Mouse (Mus musculus) layer of hippocampus, adult 18-20 months (tissue): Measurements from ENCODE around the gene Cdkal1. TPM values are rescaled to one million over a fixed set of nuclear protein-coding genes. Genes with fewer than 3 reads are reported as not detected.

Source experiments
- DNase-seq, 2 experiments: peaks; one replicate each; pipeline ENCODE4 v3.0.0; 2022; ENCODE audit warnings: low spot score in 2 of 2
- total RNA-seq, 2 experiments: library from RNA; stranded (reverse); gene quantifications; 2 replicates each; pipeline ENCODE4 v1.2.3; 2021

Gene Cdkal1
- total RNA-seq, 2 experiments from 2014 or later = 26.0 to 26.3 TPM

- no peak for DNase-seq
Observed at GRCm38 (mm10) chr13:29281556-29281955, 573.9 kb downstream of the Cdkal1 start.

DNA sequence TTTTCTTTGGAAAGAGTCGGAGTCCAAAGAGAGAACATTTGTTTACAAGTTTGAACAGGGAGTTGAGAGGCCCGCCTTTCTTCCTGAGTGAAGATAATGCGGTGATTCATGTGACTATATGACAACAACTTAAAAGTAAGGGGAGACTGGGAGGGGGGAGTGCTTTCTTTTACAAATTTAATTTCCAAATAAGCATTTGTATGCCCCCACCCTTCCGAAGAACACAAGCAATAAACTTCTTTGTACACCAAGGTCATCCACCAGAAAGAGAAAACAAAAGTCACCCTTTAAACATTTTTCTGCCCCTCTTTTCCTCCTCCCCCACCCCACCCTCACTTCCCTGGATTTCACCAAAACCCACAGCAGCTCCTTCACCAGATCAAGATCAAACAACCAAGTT, 577.3 kb downstream of the Cdkal1 start:
- no peak for DNase-seq

GRCm38 (mm10) chr13:29274296-29274695, 581.2 kb downstream of the Cdkal1 start:
- peak; percentile 39 to 75 for DNase-seq

DNA sequence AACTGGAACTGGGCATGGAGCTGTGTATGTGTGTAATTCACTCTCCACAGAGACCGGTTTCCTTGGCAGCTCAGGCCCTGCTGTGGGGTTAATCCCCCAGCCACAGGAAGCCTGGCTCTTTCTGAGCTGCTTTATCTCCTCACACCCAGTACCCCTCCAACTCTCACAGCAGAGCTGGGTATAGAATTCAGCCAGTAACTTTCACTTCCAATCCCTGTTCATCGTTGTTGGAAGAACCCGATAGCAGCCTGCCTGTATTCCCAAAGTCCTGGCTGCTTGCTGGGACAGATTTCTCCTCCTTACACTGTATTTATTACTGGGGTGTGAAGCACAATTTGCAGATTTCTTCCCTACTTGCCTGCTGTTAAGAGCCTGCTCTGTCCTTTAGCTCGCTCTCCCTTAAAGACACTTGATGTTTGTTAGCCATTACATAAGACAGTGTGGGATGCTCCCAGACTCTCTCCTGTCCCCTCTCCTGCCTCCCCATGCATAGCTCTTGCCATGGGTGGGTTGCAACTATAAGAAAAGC, 581.7 kb downstream of the Cdkal1 start:
- peak; percentile 30 to 57 for DNase-seq

GRCm38 (mm10) chr13:29271451-29271850, 584.0 kb downstream of the Cdkal1 start:
- no peak for DNase-seq

- no peak for DNase-seq
Observed at GRCm38 (mm10) chr13:29264015-29264711, 591.3 kb downstream of the Cdkal1 start.

GRCm38 (mm10) chr13:29262164-29262563, 593.3 kb downstream of the Cdkal1 start:
- no peak for DNase-seq

GRCm38 (mm10) chr13:29248535-29248934, 606.9 kb downstream of the Cdkal1 start:
- no peak for DNase-seq

GRCm38 (mm10) chr13:29247800-29248199, 607.7 kb downstream of the Cdkal1 start:
- no peak for DNase-seq

DNA sequence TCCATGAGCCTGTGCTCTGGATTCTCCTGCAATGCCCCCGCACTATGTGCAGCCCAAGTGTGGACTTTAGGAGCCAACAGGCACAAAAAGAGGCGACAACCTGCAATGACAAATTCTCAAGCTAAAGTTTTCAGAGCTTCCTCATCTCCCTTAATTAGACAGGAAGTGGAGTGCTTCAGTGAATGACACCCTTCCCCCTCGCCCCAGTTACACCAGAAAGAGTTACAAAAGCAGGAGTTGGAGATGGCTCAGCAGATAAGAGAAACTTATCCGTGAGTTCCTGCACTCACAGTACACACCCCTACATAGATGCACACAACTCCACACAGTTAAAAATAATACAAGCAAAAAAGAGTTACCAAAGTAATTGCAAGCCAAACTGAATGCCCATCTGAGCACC, 620.4 kb downstream of the Cdkal1 start:
- DNase-seq = no peak

DNA sequence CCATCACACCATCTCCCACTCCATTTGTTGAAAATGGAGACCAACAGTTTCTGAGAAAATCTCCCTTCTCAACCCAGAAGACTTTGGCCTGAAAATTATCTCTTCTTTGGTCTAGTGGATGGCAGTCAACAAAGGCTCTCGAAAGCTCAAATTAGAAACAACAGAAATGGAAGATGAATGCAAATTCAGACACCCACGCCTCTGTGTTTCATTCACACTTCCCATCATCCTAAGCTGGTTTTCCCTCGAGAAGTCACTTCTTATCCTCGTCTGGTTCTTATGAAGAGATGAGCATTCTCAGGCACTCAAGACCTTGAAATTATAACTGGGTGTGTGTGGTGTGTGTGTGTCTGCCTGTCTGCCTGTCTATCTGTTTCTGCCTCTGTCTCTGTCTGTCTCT, 621.0 kb downstream of the Cdkal1 start:
- DNase-seq = no peak

DNA sequence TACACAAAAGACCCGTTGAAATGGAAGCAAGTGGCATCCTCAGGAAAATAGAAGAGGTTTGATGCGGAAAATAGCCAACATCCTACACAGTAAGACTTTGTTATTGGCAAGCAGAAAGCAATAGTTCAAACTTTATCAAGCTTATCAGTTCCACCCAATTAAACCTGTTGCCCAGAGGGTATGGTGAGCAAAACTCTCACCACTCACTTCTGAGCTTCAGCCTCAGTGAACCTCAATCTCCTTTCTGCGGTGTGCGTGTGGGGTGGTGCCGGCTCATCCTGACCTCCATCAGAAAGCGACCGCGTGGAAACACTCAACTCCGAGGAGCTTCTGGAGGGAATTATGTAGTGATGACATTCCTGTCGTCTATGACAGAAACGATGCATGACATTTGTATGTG, 621.5 kb downstream of the Cdkal1 start:
- DNase-seq = no peak

- DNase-seq = no peak
Observed at GRCm38 (mm10) chr13:29232681-29233080, 622.8 kb downstream of the Cdkal1 start.

DNA sequence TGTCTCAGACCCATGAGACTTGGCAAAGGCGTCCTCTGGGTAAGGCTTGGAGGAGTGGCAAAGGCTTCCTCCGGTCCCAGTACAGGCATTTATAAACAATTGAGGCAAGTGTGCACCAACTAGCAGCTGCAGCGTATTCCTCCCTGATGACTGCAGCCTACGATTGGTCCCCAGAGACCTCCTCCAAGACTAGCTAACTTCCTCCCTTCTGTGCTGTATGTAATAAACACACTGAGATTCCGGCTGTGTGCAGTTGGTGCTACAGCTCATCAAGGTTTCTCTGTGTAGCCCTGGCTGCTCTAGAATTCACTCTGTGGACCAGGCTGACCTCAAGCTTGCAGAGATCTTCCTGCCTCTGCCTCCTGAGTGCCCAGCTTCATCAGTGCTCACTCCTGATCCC, 630.7 kb downstream of the Cdkal1 start:
- DNase-seq = no peak

- no peak for DNase-seq
Observed at GRCm38 (mm10) chr13:29222261-29222838, 633.1 kb downstream of the Cdkal1 start.

DNA sequence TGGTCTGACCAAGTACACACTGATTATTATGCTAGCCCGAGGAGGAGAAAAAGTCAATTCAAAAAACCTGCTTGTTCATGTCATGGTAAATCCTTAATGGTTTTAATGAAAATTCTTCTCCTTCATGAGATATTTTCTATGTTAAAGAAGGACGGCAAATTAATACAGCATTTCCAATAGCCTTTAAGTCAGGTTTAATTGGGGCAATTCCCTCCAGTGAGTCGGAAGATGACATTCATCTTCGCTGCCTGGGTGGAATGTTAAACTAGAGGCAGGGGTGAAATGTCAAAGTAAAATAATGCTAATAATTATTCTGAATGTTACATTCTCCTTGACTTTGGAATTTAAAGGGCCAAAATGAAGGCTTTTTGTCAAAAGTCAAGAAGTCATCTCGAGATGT, 633.8 kb downstream of the Cdkal1 start:
- DNase-seq = no peak

DNA sequence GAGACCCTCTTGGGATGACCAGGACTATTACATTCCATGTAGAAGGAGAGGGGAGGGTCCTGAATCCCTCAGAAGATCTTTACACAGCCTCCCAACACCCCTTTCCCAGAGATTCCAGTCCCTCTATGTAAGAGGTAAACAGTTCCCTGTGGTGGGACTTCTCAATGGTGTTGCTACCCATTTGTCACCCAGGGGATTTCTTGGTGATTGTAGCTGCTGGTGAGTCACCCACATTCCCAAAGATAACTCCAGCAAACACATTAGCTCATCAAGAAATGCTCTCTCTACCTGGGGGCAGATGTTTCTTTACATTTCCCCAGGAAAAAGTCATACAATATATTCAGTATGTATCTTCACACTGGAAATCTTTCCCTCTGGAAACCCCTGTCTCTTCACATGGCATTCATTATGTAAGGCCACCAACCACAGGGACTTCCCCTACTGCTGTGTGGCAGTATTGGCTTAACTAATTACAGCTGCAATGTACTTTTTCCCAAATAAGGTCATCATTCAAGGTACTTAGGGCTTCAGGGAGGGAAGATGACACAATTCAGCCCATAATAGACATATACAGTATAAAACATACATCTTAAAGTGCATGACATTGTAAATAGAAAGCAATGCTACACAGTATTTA, 636.8 kb downstream of the Cdkal1 start:
- DNase-seq = no peak

DNA sequence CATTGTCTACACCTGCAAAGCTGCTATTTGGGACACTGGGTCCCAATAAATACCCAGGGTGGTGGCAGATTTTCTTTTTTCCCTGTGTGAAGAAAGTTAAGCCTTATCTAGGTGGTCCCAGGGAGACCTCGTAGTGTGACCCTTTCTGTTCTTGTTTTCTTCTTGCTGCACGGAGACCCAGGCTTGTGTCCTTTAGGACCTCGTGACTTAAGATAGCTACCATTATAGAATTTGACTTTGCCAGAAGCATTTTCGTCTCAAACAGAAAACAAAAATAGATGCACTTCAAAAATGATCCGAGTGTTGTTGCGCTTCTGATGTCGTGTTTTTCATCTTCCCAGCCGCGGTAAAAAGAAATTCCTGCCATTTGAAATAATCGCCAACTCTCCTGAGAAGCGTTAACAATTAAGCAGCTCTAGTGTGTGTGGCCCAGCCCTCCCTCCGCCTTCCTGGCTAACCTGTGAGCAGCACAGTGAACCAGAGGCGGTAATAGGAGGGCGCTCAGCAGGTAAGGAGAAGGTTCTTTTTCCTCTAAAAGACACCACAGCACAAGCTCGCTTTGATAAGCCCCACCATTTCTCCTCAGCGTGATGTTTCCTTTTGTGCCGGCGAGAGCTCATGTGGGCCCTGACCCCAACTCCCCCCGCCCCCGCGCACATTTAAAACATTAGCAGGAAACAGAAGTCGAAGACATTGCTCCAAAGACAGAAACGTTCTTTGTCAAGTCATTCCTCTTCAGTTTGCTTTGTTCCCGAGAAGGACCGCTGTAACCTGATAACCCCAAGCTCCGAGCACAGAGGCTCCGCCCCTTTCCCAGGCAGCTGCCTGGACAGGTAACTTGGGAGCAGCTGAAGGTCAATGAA, 645.1 kb downstream of the Cdkal1 start:
- no peak for DNase-seq

DNA sequence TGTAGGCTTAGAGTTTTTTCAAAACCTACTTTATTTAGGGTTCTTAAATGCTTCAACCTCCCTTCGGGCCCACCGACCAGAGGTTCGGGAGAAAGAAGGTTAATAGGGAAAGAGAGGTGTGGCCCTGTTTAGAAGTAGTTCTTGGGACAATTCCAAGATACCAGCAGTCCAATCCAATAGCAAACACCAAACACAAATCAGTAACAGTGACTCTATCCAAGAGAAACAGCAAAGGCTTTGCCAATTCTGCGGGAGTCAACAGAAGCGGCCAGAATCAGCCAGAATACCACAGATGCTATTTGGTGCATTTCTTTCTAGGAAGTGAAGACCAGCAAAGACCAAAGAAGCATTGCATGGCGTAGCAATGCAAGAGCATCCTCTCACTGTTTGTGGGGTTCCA, 646.7 kb downstream of the Cdkal1 start:
- DNase-seq = no peak

DNA sequence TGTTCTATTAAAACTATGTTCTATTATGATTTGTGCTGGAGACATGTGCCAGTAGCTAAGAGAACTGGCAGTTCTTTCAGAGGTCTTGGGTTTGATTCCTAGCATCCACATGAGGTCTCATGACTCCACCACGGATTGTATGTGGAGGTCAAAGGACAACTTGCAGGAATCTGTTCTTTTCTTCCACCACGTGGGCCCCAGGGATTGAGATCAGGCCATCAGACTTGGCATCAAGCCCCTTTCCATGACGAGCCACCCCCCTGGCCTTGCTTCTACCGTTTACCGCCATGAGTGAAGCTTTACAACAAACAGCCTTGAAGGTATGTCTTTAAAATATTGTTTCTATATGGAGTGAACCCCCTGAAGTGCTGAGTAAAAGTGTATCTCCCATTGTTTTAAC, 651.6 kb downstream of the Cdkal1 start:
- DNase-seq = no peak

DNA sequence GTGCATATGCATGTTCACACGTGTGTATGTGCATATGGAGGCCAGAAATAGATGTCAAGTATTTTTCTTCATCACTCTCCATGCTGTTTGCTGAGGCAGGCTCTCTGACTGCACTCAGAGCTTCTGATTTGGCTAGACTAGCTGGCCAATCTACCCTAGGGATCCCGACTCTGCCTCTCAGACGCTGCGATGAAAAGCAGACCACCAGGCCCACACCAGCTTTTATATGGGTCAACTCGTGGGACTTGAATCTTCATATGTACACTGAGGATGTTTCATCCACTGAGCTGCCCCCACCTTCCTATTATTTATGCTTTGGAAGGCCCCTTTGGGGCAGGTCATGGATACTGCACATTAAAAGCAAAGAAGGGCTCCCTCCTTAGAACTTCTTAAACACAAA, 652.0 kb downstream of the Cdkal1 start:
- DNase-seq = no peak

GRCm38 (mm10) chr13:29202562-29202961, 652.9 kb downstream of the Cdkal1 start:
- no peak for DNase-seq
